Comparison of ENCODE assay signal across 19 mouse cellular contexts in the genomic region with DNA sequence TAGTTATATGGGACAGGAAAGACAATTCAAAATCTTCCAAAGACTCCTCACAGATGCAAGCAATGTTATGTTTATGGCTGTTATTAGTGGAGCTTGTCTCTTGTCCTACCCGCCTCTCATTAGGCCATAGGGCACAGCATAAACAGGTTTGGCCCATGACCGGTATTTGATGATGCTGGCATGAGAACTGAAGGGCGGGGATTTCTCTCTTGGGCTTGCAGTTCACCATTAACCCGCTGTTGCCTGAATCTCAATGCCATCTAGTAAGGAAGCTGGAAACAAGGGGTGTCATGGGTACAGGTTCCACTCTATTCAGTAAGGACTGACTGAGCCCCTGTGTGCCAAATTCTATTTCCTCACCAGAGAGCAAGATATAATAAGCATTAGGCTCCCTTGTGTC.
DNase-seq lines count a peak whose midpoint lies in the region; ATAC-seq and TF ChIP-seq lines count a peak whose summit lies in the region.
"Had no signal": no experiment of that assay in that cellular context is flagged by ENCODE, and none has a peak within 500 bp of the region (broad histone marks: within the 10 kb centered on the region; RNA-seq: fewer than 3 reads in every experiment).

No protein-coding gene starts in this region.

- 69% methylated on average over 4 of the region's 4 CpGs for WGBS in liver, postnatal 0 days (ENCODE audit: insufficient replicate concordance)
- WGBS in stomach, postnatal 0 days = 51% methylated on average over 4 of the region's 4 CpGs

- no peak for DNase-seq in gastrocnemius, adult 2 months
- DNase-seq in gastrocnemius, postnatal 10 days = no peak
- DNase-seq in liver, postnatal 0 days = peak; percentile 44
- DNase-seq in liver = no peak
- peak; percentile 85 for DNase-seq in kidney, adult 9 months
- DNase-seq in stomach, postnatal 0 days (ENCODE audit: low spot score) = peak; percentile 34
- DNase-seq in thymus, postnatal 0 days (ENCODE audit: low spot score) = no peak
- DNase-seq in gastrocnemius, postnatal 36 days = no peak
- DNase-seq: adrenal gland, postnatal 36 days; cerebellum, postnatal 10 days; embryo, embryonic 11 days; heart, postnatal 14 days; lung, adult 18-20 months; right cerebral cortex, postnatal 25 days had no signal

- H3K4me2 ChIP-seq in liver, postnatal 0 days (ENCODE audit: low read depth, low read length) = no peak overlapping the region
- no peak overlapping the region for H3K4me2 ChIP-seq in stomach, postnatal 0 days (replicated peaks; ENCODE audit: low read depth)
- H3K4me2 ChIP-seq: embryonic facial prominence, embryonic 15.5 days; heart, embryonic 11.5 days; hindbrain, embryonic 14.5 days; limb, embryonic 13.5 days; neural tube, embryonic 13.5 days had no signal

- no peaks in the 10 kb centered on the region for H3K36me3 ChIP-seq in liver, postnatal 0 days (replicated peaks; ENCODE audit: insufficient read depth, low read length)
- H3K36me3 ChIP-seq in stomach, postnatal 0 days (ENCODE audit: control insufficient read depth, insufficient read depth, low read length) = no peaks in the 10 kb centered on the region
- H3K36me3 ChIP-seq: embryonic facial prominence, embryonic 15.5 days; limb, embryonic 13.5 days; neural tube, embryonic 13.5 days had no signal

- TF ChIP-seq CTCF in gastrocnemius, adult 2 months (IDR thresholded peaks at IDR 0.05) = no peak
- TF ChIP-seq CTCF in liver, postnatal 0 days (IDR thresholded peaks at IDR 0.05; ENCODE audit: low read depth) = no peak
- no peak for TF ChIP-seq CTCF in stomach, postnatal 0 days (IDR thresholded peaks at IDR 0.05; ENCODE audit: low read depth)

- intact Hi-C loops in gastrocnemius, adult 2 months (cut with DNase I) = no loop called here
- intact Hi-C loops in gastrocnemius, postnatal 36 days (cut with DNase I) = no loop called here

- H3K4me3 ChIP-seq in gastrocnemius, adult 2 months = no peak overlapping the region
- H3K4me3 ChIP-seq in liver, postnatal 0 days (ENCODE audit: low read depth, low read length) = no peak overlapping the region
- no peak overlapping the region for H3K4me3 ChIP-seq in stomach, postnatal 0 days (ENCODE audit: low read depth, low read length)
- H3K4me3 ChIP-seq: embryonic facial prominence, embryonic 15.5 days; limb, embryonic 13.5 days; neural tube, embryonic 13.5 days had no signal

- H3K9ac ChIP-seq in liver, postnatal 0 days (replicated peaks) = no peak overlapping the region
- no peak overlapping the region for H3K9ac ChIP-seq in stomach, postnatal 0 days (ENCODE audit: low read length)
- H3K9ac ChIP-seq: embryonic facial prominence, embryonic 15.5 days; hindbrain, embryonic 14.5 days; limb, embryonic 13.5 days; neural tube, embryonic 13.5 days had no signal

- peak; percentile 75 for ATAC-seq in liver, postnatal 0 days
- peak; percentile 57; the same call in 1 of the 2 replicates for ATAC-seq in stomach, postnatal 0 days (ENCODE audit: low FRiP score, low TSS enrichment)

- peak overlapping the region; percentile 5; the same call in 1 of the 2 replicates for H3K27ac ChIP-seq in gastrocnemius, adult 2 months
- peak overlapping the region; percentile 62 for H3K27ac ChIP-seq in liver, postnatal 0 days (ENCODE audit: low read depth)
- H3K27ac ChIP-seq in stomach, postnatal 0 days (replicated peaks) = no peak overlapping the region
- H3K27ac ChIP-seq: embryonic facial prominence, embryonic 15.5 days; hindbrain, embryonic 14.5 days; limb, embryonic 13.5 days; neural tube, embryonic 13.5 days had no signal

- H3K27me3 ChIP-seq in liver, postnatal 0 days (ENCODE audit: insufficient read depth, low read length) = no peaks in the 10 kb centered on the region
- no peaks in the 10 kb centered on the region for H3K27me3 ChIP-seq in stomach, postnatal 0 days (ENCODE audit: control insufficient read depth, insufficient read depth, low read length)
- H3K27me3 ChIP-seq: embryonic facial prominence, embryonic 15.5 days; limb, embryonic 13.5 days; neural tube, embryonic 13.5 days had no signal

- H3K9me3 ChIP-seq in liver, postnatal 0 days (ENCODE audit: low read length) = no peaks in the 10 kb centered on the region
- no peaks in the 10 kb centered on the region for H3K9me3 ChIP-seq in stomach, postnatal 0 days (ENCODE audit: control insufficient read depth, low read length)
- H3K9me3 ChIP-seq: embryonic facial prominence, embryonic 15.5 days; limb, embryonic 13.5 days; neural tube, embryonic 13.5 days had no signal

- TF ChIP-seq EP300 in liver, postnatal 0 days (IDR thresholded peaks at IDR 0.05; ENCODE audit: low read depth) = peak; percentile 40; the same call in 1 of the 2 replicates
- no peak for TF ChIP-seq EP300 in stomach, postnatal 0 days (optimal IDR thresholded peaks at IDR 0.05)

- peaks cover 12% of the 10 kb centered on the region; the same call in 1 of the 2 replicates for H3K4me1 ChIP-seq in liver, postnatal 0 days (ENCODE audit: insufficient read depth)
- no peaks in the 10 kb centered on the region for H3K4me1 ChIP-seq in stomach, postnatal 0 days (replicated peaks; ENCODE audit: control insufficient read depth, insufficient read depth)
- H3K4me1 ChIP-seq: embryonic facial prominence, embryonic 15.5 days; neural tube, embryonic 13.5 days had no signal

Comparison
In these comparisons a context has a peak if more than half of its experiments do, and no peak if none do; other contexts are left out.
1. DNase-seq: peak in liver, postnatal 0 days (single experiment), kidney, adult 9 months (single experiment) and stomach, postnatal 0 days (single experiment); none in gastrocnemius, adult 2 months (single experiment), gastrocnemius, postnatal 10 days (single experiment), liver (single experiment), thymus, postnatal 0 days (single experiment) and gastrocnemius, postnatal 36 days (0 of 2).